Mouse (Mus musculus) CH12.LX (cell line): ENCODE results near the gene Sh2d1a. TPM values are rescaled to one million over a fixed set of nuclear protein-coding genes. Genes with fewer than 3 reads are reported as not detected.

ENCODE experiments used
- DNase-seq: peaks from one replicate; pipeline ENCODE4 v3.0.0-alpha.2; 2013; ENCODE audit errors: extremely low read depth
- H3K27ac ChIP-seq: 2 replicates; pipeline ENCODE4 v1.5.1; 2012; ENCODE audit warnings: low read depth, mild to moderate bottlenecking, control low read depth, moderate library complexity; ENCODE audit not compliant: insufficient read depth
- H3K27me3 ChIP-seq: replicated peaks from 2 replicates; pipeline ENCODE3; 2012; ENCODE audit warnings: inconsistent platforms
- H3K36me3 ChIP-seq, 2 experiments: replicated peaks in 1 of 2; 2 replicates each; pipeline versions ENCODE3 to v1.6.1; 2012; ENCODE audit warnings: inconsistent platforms in 1 of 2, low read length in 1 of 2, mild to moderate bottlenecking in 1 of 2, mixed read lengths in 1 of 2, moderate library complexity in 1 of 2; ENCODE audit not compliant: control insufficient read depth in 1 of 2, insufficient read depth in 1 of 2
- H3K4me1 ChIP-seq, 2 experiments: 2 replicates each; pipeline ENCODE4 v1.6.1; 2012; ENCODE audit warnings: inconsistent platforms in 1 of 2, moderate library complexity in 1 of 2; ENCODE audit not compliant: insufficient read depth in 2 of 2, control insufficient read depth in 1 of 2
- H3K4me2 ChIP-seq: 2 replicates; pipeline ENCODE4 v1.6.1; 2012; ENCODE audit warnings: low read depth, mild to moderate bottlenecking, control low read depth; ENCODE audit not compliant: poor library complexity, insufficient read depth, severe bottlenecking
- H3K4me3 ChIP-seq, 3 experiments: fragments of 150-350 bp in 1 of 3; sonication (generic) in 1 of 3; replicated peaks in 1 of 3; 2 replicates each; pipeline versions ENCODE3 to v1.5.1; 2011 to 2012; ENCODE audit warnings: low read depth in 2 of 3, low read length in 2 of 3, mild to moderate bottlenecking in 2 of 3, moderate library complexity in 2 of 3, control low read depth in 1 of 3, improper control_type of control experiment in 1 of 3, inconsistent platforms in 1 of 3, mixed read lengths in 1 of 3; ENCODE audit not compliant: poor library complexity in 1 of 3
- H3K79me2 ChIP-seq: replicated peaks from 2 replicates; pipeline ENCODE4 v1.6.1; 2012; ENCODE audit warnings: mild to moderate bottlenecking, moderate library complexity; ENCODE audit not compliant: control insufficient read depth, poor library complexity, insufficient read depth, severe bottlenecking; ENCODE audit errors: extremely low read depth
- H3K9ac ChIP-seq: 2 replicates; pipeline ENCODE4 v1.6.1; 2012; ENCODE audit warnings: low read depth, mild to moderate bottlenecking, control low read depth, moderate library complexity; ENCODE audit not compliant: insufficient read depth
- H3K9me3 ChIP-seq: replicated peaks from 2 replicates; pipeline ENCODE3; 2012; ENCODE audit warnings: low read length, inconsistent platforms, mixed read lengths
- BHLHE40 ChIP-seq: IDR thresholded peaks from 2 replicates; pipeline ENCODE4 v1.6.1; 2011; ENCODE audit warnings: mild to moderate bottlenecking, low read depth, low read length, improper control_type of control experiment
- CHD1 ChIP-seq: IDR thresholded peaks from 2 replicates; pipeline ENCODE4 v1.6.1; 2012; ENCODE audit warnings: low read depth, low read length, improper control_type of control experiment, inconsistent platforms
- CHD2 ChIP-seq: IDR thresholded peaks from 2 replicates; pipeline ENCODE4 v1.6.1; 2011; ENCODE audit warnings: low read length, improper control_type of control experiment
- CTCF ChIP-seq, 2 experiments: IDR thresholded peaks in 1 of 2; conservative IDR thresholded peaks in 1 of 2; 2 replicates each; pipeline ENCODE4 v1.5.1; 2011 to 2012; ENCODE audit warnings: low read depth in 2 of 2, low read length in 2 of 2, improper control_type of control experiment in 1 of 2, inconsistent platforms in 1 of 2, mild to moderate bottlenecking in 1 of 2, moderate library complexity in 1 of 2
- E2F4 ChIP-seq: IDR thresholded peaks from 2 replicates; pipeline ENCODE4 v1.6.1; 2011; ENCODE audit warnings: low read depth, low read length, improper control_type of control experiment; ENCODE audit not compliant: insufficient replicate concordance
- GABPA ChIP-seq: IDR thresholded peaks from 2 replicates; pipeline ENCODE4 v1.6.1; 2012; ENCODE audit warnings: low read depth, low read length, improper control_type of control experiment, inconsistent platforms; ENCODE audit not compliant: insufficient replicate concordance
- HCFC1 ChIP-seq: IDR thresholded peaks from 2 replicates; pipeline ENCODE4 v1.6.1; 2012; ENCODE audit warnings: low read depth, mild to moderate bottlenecking, inconsistent platforms, low read length, improper control_type of control experiment
- JUN ChIP-seq: IDR thresholded peaks from 2 replicates; pipeline ENCODE4 v1.6.1; 2011; ENCODE audit warnings: low read depth, mild to moderate bottlenecking, low read length, improper control_type of control experiment, moderate library complexity; ENCODE audit not compliant: insufficient read depth
- KAT2A ChIP-seq: IDR thresholded peaks from 2 replicates; pipeline ENCODE4 v1.6.1; 2012; ENCODE audit warnings: low read length, improper control_type of control experiment, inconsistent platforms; ENCODE audit not compliant: insufficient replicate concordance
- MAFK ChIP-seq: IDR thresholded peaks from 2 replicates; pipeline ENCODE4 v1.6.1; 2011; ENCODE audit warnings: low read length, improper control_type of control experiment; ENCODE audit not compliant: insufficient replicate concordance
- MAX ChIP-seq: IDR thresholded peaks from 2 replicates; pipeline ENCODE4 v1.6.1; 2011; ENCODE audit warnings: low read length, improper control_type of control experiment
- MAZ ChIP-seq: IDR thresholded peaks from 2 replicates; pipeline ENCODE4 v1.6.1; 2012; ENCODE audit warnings: low read depth, mild to moderate bottlenecking, inconsistent platforms, low read length, improper control_type of control experiment, moderate library complexity
- MEF2A ChIP-seq: IDR thresholded peaks from 2 replicates; pipeline ENCODE4 v1.6.1; 2014; ENCODE audit warnings: low read depth, mild to moderate bottlenecking, inconsistent platforms, low read length, improper control_type of control experiment, borderline replicate concordance
- MYC ChIP-seq: IDR thresholded peaks from 2 replicates; pipeline ENCODE4 v1.6.1; 2011; ENCODE audit warnings: low read depth, mild to moderate bottlenecking, improper control_type of control experiment, low read length
- NELFE ChIP-seq: IDR thresholded peaks from 2 replicates; pipeline ENCODE4 v1.6.1; 2011; ENCODE audit warnings: low read depth, low read length, improper control_type of control experiment
- NRF1 ChIP-seq: IDR thresholded peaks from 2 replicates; pipeline ENCODE4 v1.6.1; 2014; ENCODE audit warnings: low read depth, mild to moderate bottlenecking, inconsistent platforms, low read length, improper control_type of control experiment, moderate library complexity
- POLR2A ChIP-seq: IDR thresholded peaks from 2 replicates; pipeline ENCODE4 v1.6.1; 2011; ENCODE audit warnings: low read depth, mild to moderate bottlenecking, improper control_type of control experiment, low read length
- RAD21 ChIP-seq: IDR thresholded peaks from 2 replicates; pipeline ENCODE4 v1.6.1; 2011; ENCODE audit warnings: low read depth, mild to moderate bottlenecking, low read length, improper control_type of control experiment, moderate library complexity
- SIN3A ChIP-seq: IDR thresholded peaks from 2 replicates; pipeline ENCODE4 v1.6.1; 2012; ENCODE audit warnings: low read length, improper control_type of control experiment, inconsistent platforms
- SMC3 ChIP-seq: IDR thresholded peaks from 2 replicates; pipeline ENCODE4 v1.6.1; 2011; ENCODE audit warnings: low read depth, low read length, improper control_type of control experiment
- USF1 ChIP-seq: IDR thresholded peaks from 2 replicates; pipeline ENCODE4 v1.6.1; 2014; ENCODE audit warnings: low read depth, mild to moderate bottlenecking, inconsistent platforms, low read length, improper control_type of control experiment
- USF2 ChIP-seq: conservative IDR thresholded peaks from 2 replicates; pipeline ENCODE4 v1.6.1; 2011; ENCODE audit warnings: low read depth, low read length, improper control_type of control experiment
- ZKSCAN1 ChIP-seq: IDR thresholded peaks from 2 replicates; pipeline ENCODE4 v1.6.1; 2012; ENCODE audit warnings: low read depth, inconsistent platforms, low read length, improper control_type of control experiment, borderline replicate concordance
- dilution Hi-C: fragments of 300-500 bp; cut with MboI; formaldehyde crosslinking; loops from 2 replicates; pipeline ENCODE4 v1.14.3; 2020; ENCODE audit warnings: low sequenced_read_pairs; ENCODE audit not compliant: extremely low pct_unique_long_range_greater_than_20kb, extremely low pct_ligation_motif_present
- in situ Hi-C: fragments of 300-500 bp; cut with MboI; formaldehyde crosslinking; loops from 3 replicates; pipeline ENCODE4 v1.14.3; 2019; ENCODE audit warnings: low sequenced_read_pairs, low pct_ligation_motif_present, low pct_unique_long_range_greater_than_20kb, mixed read lengths
- polyA plus RNA-seq: library from polyadenylated mRNA; unstranded; fragments of >175 nt; gene quantifications from 2 replicates; pipeline ENCODE4 v1.2.1, GENCODE M21; 2012; ENCODE audit warnings: low read depth; ENCODE audit not compliant: insufficient read length
- total RNA-seq, 2 experiments: library from RNA; depleted of rRNA; stranded (reverse); fragments of 300-350 nt in 1 of 2; fragments of >200 nt in 1 of 2; gene quantifications; 2 replicates each; pipeline ENCODE4 v1.2.3; 2012 to 2014

The Sh2d1a gene
- total RNA-seq (2012; rRNA removed), result not detected in 2 replicates
- total RNA-seq (2014; rRNA removed), result not detected in 2 replicates
- not detected in 2 replicates for polyA plus RNA-seq

GRCm38 (mm10) chrX:42502291-42503043 is at the start of gene Sh2d1a:
TSS of gene Sh2d1a (plus strand) at chrX:42502453.
- TF ChIP-seq GABPA, result no peak
- TF ChIP-seq CHD1, result no peak
- no peak for TF ChIP-seq NELFE
- no peak for TF ChIP-seq MEF2A
- TF ChIP-seq USF1, result no peak
- no peak for TF ChIP-seq RAD21
- TF ChIP-seq JUN, result no peak
- no peak for TF ChIP-seq MAFK
- TF ChIP-seq NRF1, result no peak
- TF ChIP-seq, all 38 proteins: peak for 0
- Histone ChIP-seq H3K27me3 (no peaks in the 10 kb centered on the region), H3K36me3 (no peaks in the 10 kb centered on the region), H3K9me3 (no peaks in the 10 kb centered on the region), H3K9ac (no peak within 1 kb of the TSS), H3K4me3 (no peak within 1 kb of the TSS), H3K27ac (no peak within 1 kb of the TSS), H3K4me2 (no peak within 1 kb of the TSS), H3K4me1 (peaks cover 0 to 5% of the 10 kb centered on the region in 2 experiments; a peak in 2 of 4 replicates), H3K79me2 (no peaks in the 10 kb centered on the region)
- dilution Hi-C loops, result no loop called here
- in situ Hi-C loops, result loop anchor here (25.0 kb wide), 2 partner anchors 140 to 240 kb away; no protein-coding TSS in a partner anchor
- no peak for DNase-seq

DNA sequence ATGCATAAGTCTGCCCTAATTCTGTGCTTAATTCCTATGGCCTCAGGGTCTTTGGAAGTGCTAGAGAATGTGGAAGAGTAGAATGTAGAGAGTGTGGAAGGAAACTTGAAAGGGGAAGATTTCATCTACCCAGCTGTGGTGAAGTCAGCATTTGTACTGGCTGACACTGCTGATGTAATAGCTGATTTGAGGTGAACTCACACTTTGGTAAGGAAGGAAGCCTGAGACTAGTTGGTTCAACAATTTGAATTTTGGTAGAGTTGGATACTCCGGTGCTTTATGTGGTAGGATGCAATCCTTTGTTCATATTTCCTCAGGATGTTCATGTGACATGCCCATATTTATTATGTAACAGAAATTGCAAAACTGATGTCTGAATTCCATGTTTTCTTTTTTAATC is 49.3 kb upstream of the Sh2d1a start:
- dilution Hi-C loops (no loop called here), in situ Hi-C loops (no loop called here)
- H3K27ac ChIP-seq, result no peak overlapping the region
- H3K79me2 ChIP-seq, result no peaks in the 10 kb centered on the region
- H3K4me3 ChIP-seq, result no peak overlapping the region
- H3K9me3 ChIP-seq, result no peaks in the 10 kb centered on the region
- TF ChIP-seq RAD21, result no peak
- no peaks in the 10 kb centered on the region for H3K27me3 ChIP-seq
- no peaks in the 10 kb centered on the region for H3K4me1 ChIP-seq
- H3K9ac ChIP-seq, result no peak overlapping the region
- no peaks in the 10 kb centered on the region for H3K36me3 ChIP-seq
- no peak overlapping the region for H3K4me2 ChIP-seq
- DNase-seq, result no peak

DNA sequence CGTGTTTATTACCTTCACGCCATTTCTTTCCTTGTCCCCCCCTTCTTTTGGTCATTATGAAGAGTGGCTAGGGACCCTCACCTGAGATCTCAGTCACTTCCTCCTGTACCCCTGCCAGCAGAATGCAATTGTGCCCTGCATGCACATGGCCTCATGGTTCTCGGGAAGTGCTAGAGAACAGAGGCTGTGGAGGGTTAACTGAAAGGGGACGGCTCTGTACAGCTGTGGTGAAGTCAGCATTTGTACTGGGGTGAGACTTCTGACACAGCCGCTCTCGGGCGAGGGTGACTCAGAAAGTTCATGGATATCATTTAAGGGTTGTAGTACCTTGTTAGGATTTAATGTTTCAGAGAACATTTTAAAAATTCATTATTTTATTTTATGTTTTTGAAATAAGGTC is 47.7 kb upstream of the Sh2d1a start:
- Histone ChIP-seq H3K4me2 (no peak overlapping the region), H3K79me2 (no peaks in the 10 kb centered on the region), H3K27ac (no peak overlapping the region), H3K27me3 (no peaks in the 10 kb centered on the region), H3K36me3 (no peaks in the 10 kb centered on the region), H3K9me3 (no peaks in the 10 kb centered on the region), H3K9ac (no peak overlapping the region), H3K4me1 (no peaks in the 10 kb centered on the region), H3K4me3 (no peak overlapping the region)
- dilution Hi-C loops, result no loop called here
- DNase-seq, result no peak
- in situ Hi-C loops, result no loop called here
- TF ChIP-seq MYC (no peak), BHLHE40 (no peak), E2F4 (no peak), MAX (no peak), JUN (no peak), ZKSCAN1 (no peak), CTCF (conservative IDR thresholded peaks at IDR 0.05 in 1 of 2, IDR thresholded peaks at IDR 0.05 in 1 of 2; ENCODE audit: low read depth in 2 of 2, low read length in 2 of 2) (no peak), NELFE (no peak), USF2 (no peak), CHD2 (no peak), CHD1 (no peak), MEF2A (no peak), SIN3A (no peak), POLR2A (no peak), USF1 (no peak), RAD21 (no peak), MAZ (no peak), SMC3 (no peak), KAT2A (no peak), HCFC1 (no peak)
